8 mouse cellular contexts compared by ENCODE assay signal in the genomic region with DNA sequence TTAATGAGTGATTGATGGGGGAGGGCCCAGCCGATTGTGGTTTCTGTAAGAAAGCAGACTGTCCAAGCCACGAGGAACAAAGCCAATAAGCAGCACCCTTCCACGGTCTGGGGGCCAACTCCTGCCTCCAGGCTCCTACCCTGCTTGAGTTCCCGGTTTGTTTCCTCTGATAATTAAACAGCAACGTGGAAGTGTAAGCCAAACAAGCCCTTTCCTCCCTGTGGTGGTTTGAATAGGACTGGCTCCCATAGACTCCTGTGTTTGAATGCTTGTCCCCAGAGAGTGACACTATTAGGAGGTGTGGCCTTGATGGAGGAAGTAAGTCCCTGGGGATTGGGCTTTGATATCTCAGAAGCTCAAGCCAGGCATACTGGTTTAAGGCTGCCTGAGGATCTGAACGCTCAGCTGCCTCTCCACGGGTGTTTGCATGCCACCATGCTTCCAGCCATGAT. TPM values are rescaled to one million over a fixed set of nuclear protein-coding genes. Genes with fewer than 3 reads are reported as not detected.
DNase-seq lines count a peak whose midpoint lies in the region; ATAC-seq lines count a peak whose summit lies in the region.
"Had no signal": no experiment of that assay in that cellular context is flagged by ENCODE, and none has a peak within 500 bp of the region (broad histone marks: within the 10 kb centered on the region; RNA-seq: fewer than 3 reads in every experiment).

No protein-coding gene starts in this region.

- H3K36me3 ChIP-seq in midbrain, embryonic 10.5 days, result no peaks in the 10 kb centered on the region
- no peaks in the 10 kb centered on the region for H3K36me3 ChIP-seq in midbrain, embryonic 15.5 days (replicated peaks)
- no peaks in the 10 kb centered on the region for H3K36me3 ChIP-seq in intestine, embryonic 16.5 days (ENCODE audit: control insufficient read depth, insufficient read depth, low read length)
- no peaks in the 10 kb centered on the region for H3K36me3 ChIP-seq in stomach, embryonic 14.5 days (ENCODE audit: control insufficient read depth, insufficient read depth, low read length)

- peak; percentile 24 for DNase-seq in midbrain, embryonic 10.5 days (ENCODE audit: low spot score)
- DNase-seq in cerebellum, postnatal 25 days, result no peak
- no peak for DNase-seq in right cerebral cortex, adult 2 months (ENCODE audit: low spot score in 2 of 2)
- DNase-seq: cerebellum, postnatal 10 days had no signal

- H3K4me2 ChIP-seq in midbrain, embryonic 15.5 days, result no peak overlapping the region
- H3K4me2 ChIP-seq in intestine, embryonic 16.5 days (ENCODE audit: low read depth, low read length), result no peak overlapping the region
- H3K4me2 ChIP-seq in stomach, embryonic 14.5 days (replicated peaks; ENCODE audit: low read depth, low read length), result no peak overlapping the region

- H3K4me1 ChIP-seq in midbrain, embryonic 10.5 days, result peaks cover 41% of the 10 kb centered on the region
- H3K4me1 ChIP-seq in midbrain, embryonic 15.5 days, result peaks cover 12% of the 10 kb centered on the region
- peaks cover 29% of the 10 kb centered on the region for H3K4me1 ChIP-seq in intestine, embryonic 16.5 days (ENCODE audit: control insufficient read depth, insufficient read depth, low read length)
- peaks cover 15% of the 10 kb centered on the region; the same call in 1 of the 2 replicates for H3K4me1 ChIP-seq in stomach, embryonic 14.5 days (ENCODE audit: control insufficient read depth, insufficient read depth, low read length)

- 13% methylated on average over 7 of the region's 7 CpGs for WGBS in midbrain, embryonic 10.5 days
- 13% methylated on average over 7 of the region's 7 CpGs for WGBS in midbrain, embryonic 15.5 days
- 20% methylated on average over 7 of the region's 7 CpGs for WGBS in intestine, embryonic 16.5 days
- WGBS in stomach, embryonic 14.5 days, result 15% methylated on average over 7 of the region's 7 CpGs

- no peaks in the 10 kb centered on the region for H3K9me3 ChIP-seq in midbrain, embryonic 10.5 days (replicated peaks)
- H3K9me3 ChIP-seq in midbrain, embryonic 15.5 days, result no peaks in the 10 kb centered on the region
- no peaks in the 10 kb centered on the region for H3K9me3 ChIP-seq in intestine, embryonic 16.5 days (ENCODE audit: control insufficient read depth, low read length)
- no peaks in the 10 kb centered on the region for H3K9me3 ChIP-seq in stomach, embryonic 14.5 days (ENCODE audit: control insufficient read depth, low read depth, low read length)

- peak overlapping the region; percentile 90 for H3K27ac ChIP-seq in midbrain, embryonic 10.5 days (replicated peaks)
- no peak overlapping the region for H3K27ac ChIP-seq in midbrain, embryonic 15.5 days
- H3K27ac ChIP-seq in intestine, embryonic 16.5 days (ENCODE audit: low read length), result peak overlapping the region; percentile 46; the same call in 1 of the 2 replicates
- H3K27ac ChIP-seq in stomach, embryonic 14.5 days (ENCODE audit: low read length), result peak overlapping the region; percentile 29; the same call in 1 of the 2 replicates

- H3K4me3 ChIP-seq in midbrain, embryonic 10.5 days, result peak overlapping the region; percentile 3; the same call in 1 of the 2 replicates
- no peak overlapping the region for H3K4me3 ChIP-seq in midbrain, embryonic 15.5 days
- no peak overlapping the region for H3K4me3 ChIP-seq in intestine, embryonic 16.5 days (ENCODE audit: low read length)
- no peak overlapping the region for H3K4me3 ChIP-seq in stomach, embryonic 14.5 days (ENCODE audit: low read depth, low read length)

- no peak for ATAC-seq in midbrain, embryonic 15.5 days (replicated peaks)
- ATAC-seq in common myeloid progenitor, adult 5-6 weeks (replicated peaks; ENCODE audit: low read depth, poor library complexity, severe bottlenecking), result 0 out of 2 replicates have a peak, but pooled peaks have one; percentile 5
- no peak for ATAC-seq in intestine, embryonic 16.5 days
- ATAC-seq in stomach, embryonic 14.5 days (ENCODE audit: insufficient number of reproducible peaks, insufficient read depth, low FRiP score, low read depth), result no peak; the same call in 1 of the 2 replicates

- no peaks in the 10 kb centered on the region for H3K27me3 ChIP-seq in midbrain, embryonic 10.5 days (ENCODE audit: low read depth, poor library complexity, severe bottlenecking)
- H3K27me3 ChIP-seq in midbrain, embryonic 15.5 days (replicated peaks), result no peaks in the 10 kb centered on the region
- no peaks in the 10 kb centered on the region for H3K27me3 ChIP-seq in intestine, embryonic 16.5 days (replicated peaks; ENCODE audit: control insufficient read depth, insufficient read depth, low read length)
- no peaks in the 10 kb centered on the region for H3K27me3 ChIP-seq in stomach, embryonic 14.5 days (ENCODE audit: control insufficient read depth, insufficient read depth, low read length)

- H3K9ac ChIP-seq in midbrain, embryonic 15.5 days, result no peak overlapping the region
- H3K9ac ChIP-seq in intestine, embryonic 16.5 days (ENCODE audit: low read depth, low read length), result no peak overlapping the region
- no peak overlapping the region for H3K9ac ChIP-seq in stomach, embryonic 14.5 days (replicated peaks; ENCODE audit: low read depth, low read length)

RNA-seq across cellular contexts. Expression of a gene that starts 1.6 kb away (rescaled TPM):
- 11.8 and 12.5 TPM in 2 replicates for polyA plus RNA-seq in midbrain, embryonic 10.5 days (2016; fragmentation: Nextera tagmentation; extraction: Ambion mirVana)
- polyA plus RNA-seq in midbrain, embryonic 15.5 days (2015; fragmentation: Nextera tagmentation; extraction: Ambion mirVana), result 8.9 and 9.0 TPM in 2 replicates
- total RNA-seq in common myeloid progenitor, adult 5-6 weeks (2017), result 11.5 and 14.1 TPM in 2 replicates
- 14.7 and 16.4 TPM in 2 replicates for polyA plus RNA-seq in intestine, embryonic 16.5 days (2015; fragmentation: Nextera tagmentation; extraction: Ambion mirVana)
- polyA plus RNA-seq in stomach, embryonic 14.5 days (2014; fragmentation: Nextera tagmentation; extraction: Ambion mirVana), result 14.3 and 14.7 TPM in 2 replicates
